Mouse (Mus musculus): ENCODE data around the gene Mrpl10.

GRCm38 (mm10) chr11:97063921-97064295, 22.5 kb downstream of the Mrpl10 start:
- TF ChIP-seq CTCF (IDR thresholded peaks at IDR 0.05; ENCODE audit: control insufficient read depth, insufficient read depth, insufficient read length): no peak
- no peak for TF ChIP-seq MAX (IDR thresholded peaks at IDR 0.05)
- TF ChIP-seq USF1 (IDR thresholded peaks at IDR 0.05; ENCODE audit: low read depth): no peak
